Mouse (Mus musculus): ENCODE results near the gene Ifrd2. TPM values are rescaled to one million over a fixed set of nuclear protein-coding genes. Genes with fewer than 3 reads are reported as not detected.

The Ifrd2 gene
- total and polyA plus RNA-seq, 3 experiments: 76.0 to 183 (median 156) TPM

- Histone ChIP-seq H3K4me1 (ENCODE audit: insufficient read depth, low read depth, low read length) (peaks cover 60% of the 10 kb centered on the region), H3K27me3 (ENCODE audit: insufficient read depth, low read length) (peaks cover 8% of the 10 kb centered on the region), H3K36me3 (replicated peaks) (peaks cover 78% of the 10 kb centered on the region), H3K9me3 (replicated peaks) (no peaks in the 10 kb centered on the region), H3K4me3 (ENCODE audit: low read depth, low read length) (no peak overlapping the region)
- ATAC-seq (ENCODE audit: extremely low read depth, insufficient number of reproducible peaks, low FRiP score, poor library complexity, severe bottlenecking) (no peak), DNase-seq (ENCODE audit: low spot score) (no peak)
- TF ChIP-seq POLR2AphosphoS5 (IDR thresholded peaks at IDR 0.05; ENCODE audit: insufficient replicate concordance, low read depth, low read length) (no peak), CTCF (IDR thresholded peaks at IDR 0.05; ENCODE audit: low read depth, low read length) (no peak), GATA1 (IDR thresholded peaks at IDR 0.05; ENCODE audit: borderline replicate concordance, low read length) (no peak), TAL1 (conservative IDR thresholded peaks at IDR 0.05; ENCODE audit: low read depth, low read length) (no peak)
These were observed 5.9 kb downstream of the Ifrd2 start for GRCm38 (mm10) chr9:107593101-107593976.

DNA sequence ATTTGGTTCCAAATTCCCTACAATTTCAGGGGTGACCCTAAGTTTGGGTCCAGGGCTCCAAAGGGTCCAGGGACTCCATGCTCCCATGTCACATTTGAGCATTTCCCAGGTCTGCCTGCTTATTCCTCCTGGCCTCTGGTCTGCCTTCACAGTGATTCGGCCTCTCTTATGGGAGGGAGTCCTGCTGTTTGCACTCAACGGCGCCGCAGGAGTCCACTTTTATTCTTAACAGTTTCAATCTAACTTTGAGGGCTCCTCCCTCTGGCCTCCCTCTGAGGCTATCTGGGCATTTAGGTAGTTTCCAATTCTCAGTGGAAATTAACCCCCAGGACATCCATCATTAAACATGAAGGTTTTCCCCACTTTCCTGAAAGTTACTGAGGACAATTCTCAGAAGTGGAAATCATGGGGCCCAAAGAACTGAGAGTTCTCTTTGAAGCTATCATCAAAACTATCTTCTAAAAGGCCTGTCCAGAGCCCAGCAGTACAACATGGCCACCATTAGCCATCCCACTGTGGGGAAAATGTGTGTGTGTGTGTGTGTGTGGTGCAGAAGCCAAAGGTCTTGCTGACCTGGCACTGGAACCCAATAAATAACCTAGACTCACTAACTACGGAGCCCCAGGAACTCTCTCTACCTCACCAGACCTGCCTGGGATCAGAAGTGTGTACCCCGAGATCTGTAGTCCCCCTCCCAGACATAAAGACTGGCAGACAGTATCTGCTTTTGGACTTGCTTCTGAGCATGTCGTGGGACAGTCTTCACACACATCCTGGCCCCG is 7.0 kb downstream of the Ifrd2 start:
- Histone ChIP-seq H3K36me3 (replicated peaks) (peaks cover 69% of the 10 kb centered on the region), H3K4me1 (ENCODE audit: insufficient read depth, low read depth, low read length) (peaks cover 51% of the 10 kb centered on the region), H3K27me3 (ENCODE audit: insufficient read depth, low read length) (peaks cover 18% of the 10 kb centered on the region), H3K4me3 (ENCODE audit: low read depth, low read length) (no peak overlapping the region), H3K9me3 (replicated peaks) (no peaks in the 10 kb centered on the region)
- TF ChIP-seq TAL1 (conservative IDR thresholded peaks at IDR 0.05; ENCODE audit: low read depth, low read length) (no peak), POLR2AphosphoS5 (IDR thresholded peaks at IDR 0.05; ENCODE audit: insufficient replicate concordance, low read depth, low read length) (no peak), GATA1 (IDR thresholded peaks at IDR 0.05; ENCODE audit: borderline replicate concordance, low read length) (no peak), CTCF (IDR thresholded peaks at IDR 0.05; ENCODE audit: low read depth, low read length) (no peak), GATA2 (IDR thresholded peaks at IDR 0.05; ENCODE audit: borderline replicate concordance, low read depth, low read length) (no peak)
- ATAC-seq (ENCODE audit: extremely low read depth, insufficient number of reproducible peaks, low FRiP score, poor library complexity, severe bottlenecking) (no peak), DNase-seq (ENCODE audit: low spot score) (no peak)

GRCm38 (mm10) chr9:107596619-107597569 is 9.5 kb downstream of the Ifrd2 start:
- no peak overlapping the region for H3K4me3 ChIP-seq (ENCODE audit: low read depth, low read length)
- H3K27me3 ChIP-seq (ENCODE audit: insufficient read depth, low read length): peaks cover 42% of the 10 kb centered on the region
- no peak for DNase-seq (ENCODE audit: low spot score)
- TF ChIP-seq CTCF (IDR thresholded peaks at IDR 0.05; ENCODE audit: low read depth, low read length): no peak
- no peak for TF ChIP-seq POLR2AphosphoS5 (IDR thresholded peaks at IDR 0.05; ENCODE audit: insufficient replicate concordance, low read depth, low read length)
- no peak for TF ChIP-seq GATA1 (IDR thresholded peaks at IDR 0.05; ENCODE audit: borderline replicate concordance, low read length)
- no peak for TF ChIP-seq GATA2 (IDR thresholded peaks at IDR 0.05; ENCODE audit: borderline replicate concordance, low read depth, low read length)
- no peak for TF ChIP-seq TAL1 (conservative IDR thresholded peaks at IDR 0.05; ENCODE audit: low read depth, low read length)
- no peaks in the 10 kb centered on the region for H3K9me3 ChIP-seq (replicated peaks)
- H3K36me3 ChIP-seq (replicated peaks): peaks cover 44% of the 10 kb centered on the region
- H3K4me1 ChIP-seq (ENCODE audit: insufficient read depth, low read depth, low read length): peaks cover 47% of the 10 kb centered on the region
- ATAC-seq (ENCODE audit: extremely low read depth, insufficient number of reproducible peaks, low FRiP score, poor library complexity, severe bottlenecking): no peak

GRCm38 (mm10) chr9:107598385-107598784 is 10.9 kb downstream of the Ifrd2 start:
- Histone ChIP-seq H3K9me3 (replicated peaks) (no peaks in the 10 kb centered on the region), H3K27me3 (ENCODE audit: insufficient read depth, low read length) (peaks cover 50% of the 10 kb centered on the region), H3K4me1 (ENCODE audit: insufficient read depth, low read depth, low read length) (peaks cover 48% of the 10 kb centered on the region), H3K4me3 (ENCODE audit: low read depth, low read length) (no peak overlapping the region), H3K36me3 (replicated peaks) (peaks cover 29% of the 10 kb centered on the region)
- TF ChIP-seq POLR2AphosphoS5 (IDR thresholded peaks at IDR 0.05; ENCODE audit: insufficient replicate concordance, low read depth, low read length): no peak
- TF ChIP-seq GATA2 (IDR thresholded peaks at IDR 0.05; ENCODE audit: borderline replicate concordance, low read depth, low read length): no peak
- no peak for TF ChIP-seq TAL1 (conservative IDR thresholded peaks at IDR 0.05; ENCODE audit: low read depth, low read length)
- TF ChIP-seq GATA1 (IDR thresholded peaks at IDR 0.05; ENCODE audit: borderline replicate concordance, low read length): no peak
- no peak for TF ChIP-seq CTCF (IDR thresholded peaks at IDR 0.05; ENCODE audit: low read depth, low read length)
- ATAC-seq (ENCODE audit: extremely low read depth, insufficient number of reproducible peaks, low FRiP score, poor library complexity, severe bottlenecking) (no peak), DNase-seq (ENCODE audit: low spot score) (no peak)

DNA sequence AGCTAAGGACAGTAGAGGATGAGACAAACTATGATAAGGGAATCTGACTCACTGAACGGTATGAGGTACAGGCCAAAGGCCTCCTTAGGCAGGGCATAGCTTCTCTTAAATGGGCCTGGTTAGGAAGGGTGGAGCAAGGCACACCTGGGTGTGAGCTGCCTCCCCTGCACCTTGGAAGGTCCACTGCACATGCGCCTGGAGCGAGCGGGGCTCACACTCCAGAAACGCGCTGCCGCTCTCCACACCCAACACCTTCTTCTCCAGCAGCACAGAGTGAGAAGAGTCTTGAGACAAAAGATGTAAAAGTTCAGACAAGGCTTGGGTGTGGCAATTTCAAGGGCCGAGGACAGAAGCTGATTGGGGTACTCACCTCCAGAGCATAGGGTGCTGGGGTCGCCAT is 12.0 kb downstream of the Ifrd2 start:
- DNase-seq (ENCODE audit: low spot score): no peak
- peaks cover 39% of the 10 kb centered on the region for H3K4me1 ChIP-seq (ENCODE audit: insufficient read depth, low read depth, low read length)
- no peak for ATAC-seq (ENCODE audit: extremely low read depth, insufficient number of reproducible peaks, low FRiP score, poor library complexity, severe bottlenecking)
- peaks cover 60% of the 10 kb centered on the region for H3K27me3 ChIP-seq (ENCODE audit: insufficient read depth, low read length)
- no peaks in the 10 kb centered on the region for H3K9me3 ChIP-seq (replicated peaks)
- peaks cover 19% of the 10 kb centered on the region for H3K36me3 ChIP-seq (replicated peaks)
- TF ChIP-seq GATA1 (IDR thresholded peaks at IDR 0.05; ENCODE audit: borderline replicate concordance, low read length) (no peak), POLR2AphosphoS5 (IDR thresholded peaks at IDR 0.05; ENCODE audit: insufficient replicate concordance, low read depth, low read length) (no peak), GATA2 (IDR thresholded peaks at IDR 0.05; ENCODE audit: borderline replicate concordance, low read depth, low read length) (no peak), TAL1 (conservative IDR thresholded peaks at IDR 0.05; ENCODE audit: low read depth, low read length) (no peak), CTCF (IDR thresholded peaks at IDR 0.05; ENCODE audit: low read depth, low read length) (no peak)
- no peak overlapping the region for H3K4me3 ChIP-seq (ENCODE audit: low read depth, low read length)

Measured in G1E (cell line).